Mouse (Mus musculus) olfactory bulb, adult 2 months (tissue): ENCODE results near the gene Cbr1.

Experiments
- CTCF ChIP-seq: fragments of 200-500 bp; IDR thresholded peaks from 2 replicates; pipeline ENCODE4 v1.5.1; 2012; ENCODE audit warnings: low read depth, mild to moderate bottlenecking, low read length, moderate library complexity; ENCODE audit not compliant: insufficient read depth
- POLR2A ChIP-seq: fragments of 200-500 bp; IDR thresholded peaks from 2 replicates; pipeline ENCODE4 v1.6.1; 2012; ENCODE audit warnings: mild to moderate bottlenecking, low read depth, low read length, moderate library complexity; ENCODE audit not compliant: insufficient read depth

DNA sequence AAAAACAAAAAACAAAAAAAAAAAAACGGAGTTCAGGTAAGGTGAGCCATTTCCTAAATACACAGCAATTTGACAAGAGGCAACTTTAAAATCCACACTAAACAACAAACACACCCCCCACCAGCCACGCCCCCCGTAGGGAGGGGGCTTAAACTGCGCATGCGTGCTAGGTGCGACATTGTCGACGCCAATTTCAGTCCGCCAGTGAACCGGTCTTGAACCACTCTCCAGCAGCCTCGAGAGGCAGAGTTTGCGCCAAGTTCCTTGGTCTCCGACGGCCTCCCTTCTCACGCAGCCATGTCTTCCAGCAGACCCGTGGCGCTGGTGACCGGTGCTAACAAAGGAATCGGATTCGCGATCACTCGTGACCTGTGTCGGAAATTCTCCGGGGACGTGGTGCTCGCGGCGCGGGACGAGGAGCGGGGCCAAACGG, 2.0 kb downstream of the Cbr1 start:
- TF ChIP-seq CTCF: peak; percentile 31; the same call in 1 of the 2 replicates
- TF ChIP-seq POLR2A: peak; percentile 72
